Mouse (Mus musculus) spleen, adult 2 months (tissue): ENCODE data around the gene Cacna2d1.

Experiments
- CTCF ChIP-seq: fragments of 200-500 bp; IDR thresholded peaks from 2 replicates; pipeline ENCODE4 v1.5.1; 2011; ENCODE audit warnings: mild to moderate bottlenecking, inconsistent platforms; ENCODE audit not compliant: insufficient read depth, insufficient read length, insufficient replicate concordance; ENCODE audit errors: extremely low read depth
- POLR2A ChIP-seq: fragments of 200-500 bp; IDR thresholded peaks from 2 replicates; pipeline ENCODE4 v1.6.1; 2011; ENCODE audit warnings: low read depth, low read length, inconsistent platforms

DNA sequence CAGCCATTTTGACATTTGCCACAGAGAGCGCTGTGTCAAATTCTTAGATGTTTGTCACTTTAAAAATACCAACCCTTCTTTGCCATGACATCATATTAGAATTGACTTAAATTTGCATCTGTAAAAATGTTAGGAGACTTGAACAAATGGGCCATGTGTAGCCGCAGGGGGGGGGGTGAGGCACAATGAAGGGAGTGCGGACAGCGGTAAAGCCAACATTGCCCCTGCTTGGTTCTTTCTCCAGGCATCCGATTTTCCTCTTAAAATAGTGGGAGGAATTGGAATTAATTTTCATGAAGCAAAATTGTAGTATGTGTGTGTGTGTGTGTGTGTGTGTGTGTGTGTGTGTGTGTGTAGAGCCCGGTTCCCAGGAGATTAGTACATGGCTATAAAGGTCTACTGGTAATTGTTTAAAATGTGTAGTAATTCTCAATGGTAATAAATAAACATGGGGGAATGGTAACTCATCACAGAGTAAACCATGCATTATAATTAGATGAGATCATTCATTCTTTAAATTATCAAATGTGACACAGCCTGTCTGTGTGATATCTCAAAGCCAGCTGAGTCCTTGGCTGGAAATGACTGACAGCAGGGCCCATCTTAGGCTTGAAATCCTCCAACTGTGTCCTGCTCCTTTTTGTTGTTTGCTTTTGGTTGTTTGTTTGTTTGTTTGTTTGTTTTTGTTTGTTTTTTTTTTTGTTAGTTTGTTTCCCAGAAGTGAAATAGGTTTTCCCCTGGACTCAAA lies 14.0 kb downstream of the Cacna2d1 start:
- no peak for TF ChIP-seq CTCF
- TF ChIP-seq POLR2A, result no peak
